Mouse (Mus musculus) lung, adult 2 months (tissue): Measurements from ENCODE around the gene Ciao2a. TPM values are rescaled to one million over a fixed set of nuclear protein-coding genes. Genes with fewer than 3 reads are reported as not detected.

Source experiments
- DNase-seq: peaks from one replicate; pipeline ENCODE4 v3.0.0; 2022
- H3K4me1 ChIP-seq: fragments of 200-500 bp; 2 replicates; pipeline ENCODE4 v1.6.1; 2011; ENCODE audit warnings: low read length; ENCODE audit not compliant: control insufficient read depth, insufficient read depth
- H3K4me3 ChIP-seq: fragments of 200-500 bp; replicated peaks from 2 replicates; pipeline ENCODE3; 2011; ENCODE audit warnings: low read depth, mild to moderate bottlenecking, control low read depth, low read length; ENCODE audit errors: extremely low read depth
- CTCF ChIP-seq: fragments of 200-500 bp; IDR thresholded peaks from 2 replicates; pipeline ENCODE4 v1.5.1; 2011; ENCODE audit warnings: mild to moderate bottlenecking, low read length, control low read depth; ENCODE audit not compliant: insufficient read depth
- POLR2A ChIP-seq: fragments of 200-500 bp; IDR thresholded peaks from 2 replicates; pipeline ENCODE4 v1.6.1; 2011; ENCODE audit warnings: low read depth, mild to moderate bottlenecking, control low read depth, low read length, borderline replicate concordance; ENCODE audit errors: extremely low read depth
- WGBS: fragments of 180-500 bp; shearing (Covaris S2); methylation state at CpG from one replicate; pipeline ENCODE4 v1.1.7; 2018; 5-methylcytosine and 5-hydroxymethylcytosine counted together
- polyA plus RNA-seq: library from polyadenylated mRNA; depleted of rRNA; stranded (reverse); fragments of >200 nt; gene quantifications from 2 replicates; pipeline ENCODE4 v1.2.3, GENCODE M21; 2012

The Ciao2a gene
- polyA plus RNA-seq, 1 experiment: 13.0 TPM

DNA sequence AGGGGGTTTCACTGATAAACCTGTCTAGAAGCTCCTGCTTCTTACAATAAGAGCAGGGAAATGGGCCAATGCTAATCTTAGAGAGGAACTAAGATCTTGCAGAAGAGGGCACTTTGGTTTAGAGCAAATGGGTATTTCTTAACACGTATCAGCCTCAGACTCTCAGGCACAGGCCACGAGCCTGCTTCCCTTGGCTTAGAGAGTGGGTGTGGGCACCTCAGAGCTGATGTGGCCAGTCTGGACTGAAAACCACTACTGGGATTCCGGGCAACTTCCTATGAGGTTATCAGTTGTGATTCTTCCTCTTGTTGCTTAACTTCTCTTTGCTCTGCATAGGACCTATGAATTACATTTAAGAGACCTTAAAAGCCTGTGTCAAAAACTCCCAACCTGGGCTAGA is 12.1 kb upstream of the Ciao2a start:
- TF ChIP-seq CTCF (no peak), POLR2A (no peak)
- Histone ChIP-seq H3K4me1 (peaks cover 4% of the 10 kb centered on the region; the same call in 1 of the 2 replicates), H3K4me3 (no peak overlapping the region)
- no peak for DNase-seq
- 77% methylated on average over 3 of the region's 3 CpGs for WGBS

DNA sequence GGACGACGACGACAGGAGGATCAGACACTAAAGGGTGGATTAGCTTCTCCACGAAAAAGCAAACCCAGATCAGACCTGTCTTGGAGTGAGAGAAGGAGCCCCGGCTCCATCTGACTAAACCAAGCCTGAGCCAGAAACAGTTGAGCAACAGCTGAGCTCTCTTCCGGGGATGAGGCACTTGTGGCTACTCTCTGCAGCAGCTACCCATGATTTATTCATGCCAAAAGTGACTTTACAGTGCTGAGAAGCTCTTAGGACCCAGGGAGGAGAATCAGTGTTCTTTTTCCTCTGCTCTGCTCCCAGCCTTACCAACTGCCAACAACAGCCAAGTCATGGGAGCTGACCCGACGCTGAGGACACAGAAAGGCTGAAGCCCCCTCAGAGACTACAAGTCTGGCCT is 9.5 kb upstream of the Ciao2a start:
- H3K4me3 ChIP-seq: no peak overlapping the region
- peaks cover 2% of the 10 kb centered on the region for H3K4me1 ChIP-seq
- TF ChIP-seq CTCF (no peak), POLR2A (no peak)
- no peak for DNase-seq
- 54% methylated on average over 8 of the region's 8 CpGs for WGBS

DNA sequence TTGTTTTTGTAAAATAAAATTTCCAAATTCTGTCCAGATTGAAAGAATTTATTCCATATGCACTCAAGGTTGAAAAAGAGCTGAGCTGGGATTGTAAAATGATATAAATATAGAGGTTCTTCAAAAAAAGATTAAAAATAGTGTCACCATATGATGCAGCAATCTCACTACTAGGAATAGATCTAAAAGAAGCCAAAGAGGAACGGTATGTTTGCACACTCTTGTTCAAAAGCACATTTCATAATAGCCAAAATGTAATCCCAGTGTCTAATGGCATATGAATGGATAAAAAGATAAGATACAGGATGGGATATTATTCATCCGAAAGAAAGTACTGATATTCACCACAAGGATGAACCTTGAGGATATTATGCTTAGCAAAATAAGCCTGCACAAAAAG is 6.9 kb upstream of the Ciao2a start:
- TF ChIP-seq POLR2A (no peak), CTCF (no peak)
- WGBS: 68% methylated on average over 2 of the region's 2 CpGs
- no peak for DNase-seq
- Histone ChIP-seq H3K4me1 (peaks cover 6% of the 10 kb centered on the region), H3K4me3 (no peak overlapping the region)

DNA sequence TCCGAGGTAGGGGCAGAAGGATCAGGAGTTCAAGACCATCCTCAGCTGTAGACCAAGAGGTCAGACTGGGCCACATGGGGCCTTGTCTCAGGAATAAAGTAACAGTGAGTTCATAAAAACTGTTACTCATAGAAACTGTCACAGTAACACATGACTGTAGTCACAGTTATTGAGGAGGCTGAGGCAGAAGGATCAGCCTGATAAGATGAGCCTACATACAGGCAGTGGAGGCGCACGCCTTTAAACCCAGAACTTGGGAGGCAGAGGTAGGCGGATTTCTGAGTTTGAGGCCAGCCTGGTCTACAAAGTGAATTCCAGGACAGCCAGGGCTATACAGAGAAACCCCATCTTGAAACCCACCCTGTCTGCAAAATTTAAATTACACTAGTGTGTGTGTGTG is 6.3 kb upstream of the Ciao2a start:
- Histone ChIP-seq H3K4me1 (peaks cover 3% of the 10 kb centered on the region), H3K4me3 (no peak overlapping the region)
- 92% methylated on average over 4 of the region's 4 CpGs for WGBS
- DNase-seq: no peak
- TF ChIP-seq POLR2A (no peak), CTCF (no peak)

DNA sequence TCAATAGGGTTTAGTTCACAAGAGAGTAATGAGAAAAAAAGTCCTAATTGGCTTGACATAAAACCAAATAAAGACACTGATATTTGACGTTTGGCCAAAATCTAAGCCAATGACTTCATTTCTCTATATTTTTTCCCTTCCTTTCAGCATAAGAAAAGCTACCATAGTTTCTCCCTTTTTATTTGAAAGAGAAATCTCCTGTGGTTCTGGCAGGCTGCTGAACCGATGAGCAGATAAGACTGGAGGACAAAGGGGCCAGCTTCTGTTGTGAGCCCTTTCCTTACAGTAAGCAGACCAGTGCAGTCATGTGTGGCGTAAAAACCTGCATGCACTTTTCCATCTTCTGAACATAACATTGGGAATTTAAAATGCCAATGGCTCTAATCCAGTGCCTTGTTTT is 5.5 kb upstream of the Ciao2a start:
- TF ChIP-seq CTCF (no peak), POLR2A (no peak)
- DNase-seq: no peak
- 74% methylated on average over 3 of the region's 3 CpGs for WGBS
- H3K4me1 ChIP-seq: peaks cover 6% of the 10 kb centered on the region
- no peak overlapping the region for H3K4me3 ChIP-seq

DNA sequence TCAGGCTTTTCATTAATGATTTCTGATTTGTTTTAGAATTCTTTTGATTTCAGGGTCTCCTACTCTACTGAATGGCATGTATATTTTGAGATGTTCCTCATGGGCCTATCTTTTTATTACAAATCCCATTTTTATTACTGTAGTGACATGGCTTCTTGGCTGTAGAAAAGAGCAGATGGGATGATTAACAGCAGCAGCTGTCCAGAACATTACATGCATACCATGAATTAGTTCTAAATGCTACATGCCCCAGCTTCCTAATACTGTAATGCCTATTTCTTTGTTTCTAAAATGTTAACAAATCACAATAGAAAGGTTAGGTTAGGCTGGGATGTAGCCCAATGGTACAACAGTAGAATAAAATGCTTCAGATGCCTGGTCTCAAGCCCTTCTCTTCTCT is 5.0 kb upstream of the Ciao2a start:
- Histone ChIP-seq H3K4me1 (peaks cover 6% of the 10 kb centered on the region), H3K4me3 (no peak overlapping the region)
- DNase-seq: no peak
- TF ChIP-seq CTCF (no peak), POLR2A (no peak)

DNA sequence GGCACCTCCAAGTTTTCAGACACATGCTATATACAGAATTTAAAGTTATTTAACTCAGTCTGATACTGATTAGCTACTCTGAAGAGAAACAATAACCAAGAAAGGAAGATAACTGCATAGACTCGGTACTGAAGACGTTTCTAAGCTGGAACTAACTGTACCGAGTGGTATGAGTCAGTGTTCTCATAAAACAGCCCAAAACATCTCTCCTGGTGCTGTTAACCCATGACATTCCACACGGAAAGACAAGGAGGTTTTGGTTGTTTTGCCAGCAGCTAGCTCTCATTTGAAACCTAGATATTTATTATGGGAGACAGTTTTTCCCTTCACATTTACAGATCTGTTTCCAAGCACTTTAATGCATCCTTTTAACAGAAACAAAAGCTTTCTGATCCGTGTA is 2.8 kb upstream of the Ciao2a start:
- TF ChIP-seq POLR2A: no peak
- no peak for TF ChIP-seq CTCF
- WGBS: 5% methylated on average over 5 of the region's 5 CpGs
- no peak for DNase-seq
- Histone ChIP-seq H3K4me1 (peaks cover 8% of the 10 kb centered on the region), H3K4me3 (peak overlapping the region; percentile 88)

DNA sequence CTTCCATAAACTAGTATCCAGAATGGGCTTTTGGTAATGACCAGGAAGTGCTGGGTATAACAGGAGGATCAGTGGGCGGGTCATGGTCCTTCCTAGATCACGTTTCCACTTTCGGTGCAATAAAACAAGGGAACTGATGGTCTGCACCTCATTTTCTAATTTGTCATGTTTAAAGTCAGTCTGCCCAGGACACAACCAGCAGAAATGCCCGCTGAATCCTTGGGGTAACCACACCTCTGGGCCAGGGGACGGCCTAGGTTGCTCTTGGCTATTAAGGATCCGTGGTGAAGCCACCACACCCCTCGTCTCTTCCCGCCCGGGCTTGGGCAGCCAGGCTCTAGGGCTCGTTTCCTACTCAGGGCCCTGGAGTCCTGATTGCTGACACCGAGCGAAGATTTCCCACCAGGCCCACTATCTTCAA is 2.3 kb upstream of the Ciao2a start:
- DNase-seq: no peak
- TF ChIP-seq CTCF (no peak), POLR2A (no peak)
- H3K4me1 ChIP-seq: peaks cover 8% of the 10 kb centered on the region
- H3K4me3 ChIP-seq: peak overlapping the region; percentile 88
- WGBS: 1% methylated on average over 12 of the region's 12 CpGs

DNA sequence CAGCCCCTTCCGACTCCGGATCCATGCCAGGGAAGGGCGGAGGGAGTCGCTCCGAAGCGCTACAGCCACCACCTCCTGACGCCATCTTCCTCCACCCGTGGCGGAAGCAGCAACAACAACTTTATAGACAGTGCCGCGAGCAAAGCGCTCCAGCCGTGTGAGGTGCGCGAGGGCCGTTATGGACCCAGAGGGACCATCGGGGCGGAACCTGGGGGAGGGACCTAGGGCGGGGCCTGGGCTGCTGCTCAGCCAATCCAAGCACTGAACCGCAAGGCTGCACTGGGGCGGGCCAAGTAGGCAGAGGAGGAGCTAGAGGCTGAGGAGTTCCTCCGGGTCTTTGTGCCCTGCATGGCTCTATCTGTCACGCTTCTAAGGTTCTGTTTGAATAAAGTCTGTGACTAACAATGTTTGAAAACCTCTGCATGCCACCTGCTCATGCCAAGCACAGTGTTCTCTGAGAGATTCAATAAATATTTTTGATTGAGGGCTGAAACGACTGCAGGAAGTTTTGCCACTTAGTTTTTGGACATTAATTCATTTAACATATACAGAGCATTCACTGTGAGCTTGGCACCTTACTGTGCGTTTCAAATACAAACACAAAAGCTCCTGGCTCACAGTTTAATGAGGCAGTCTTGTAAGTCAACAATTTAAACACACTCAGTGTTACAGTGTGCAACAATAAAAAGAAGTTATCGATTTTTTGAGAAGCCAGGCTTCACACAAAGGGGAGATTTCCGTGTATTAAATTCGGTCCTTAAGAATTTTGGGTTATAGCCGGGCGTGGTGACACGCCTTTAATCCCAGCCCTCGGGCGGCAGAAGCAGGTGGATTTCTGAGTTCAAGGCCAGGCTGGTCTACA is 1.5 kb upstream of the Ciao2a start:
- peak overlapping the region; percentile 88 for H3K4me3 ChIP-seq
- TF ChIP-seq CTCF (no peak), POLR2A (peak; percentile 98)
- peaks cover 8% of the 10 kb centered on the region for H3K4me1 ChIP-seq
- 16% methylated on average over 33 of the region's 33 CpGs for WGBS
- peak; percentile 96 for DNase-seq
